Mouse (Mus musculus) limb, embryonic 14.5 days (tissue): ENCODE data around the gene Bag5. TPM values are rescaled to one million over a fixed set of nuclear protein-coding genes. Genes with fewer than 3 reads are reported as not detected.

Source experiments
- ATAC-seq: fragments of 200-750 bp; cut with Nextera tagmentation; 2 replicates; pipeline ENCODE4 v1.8.0; 2017; ENCODE audit warnings: low read depth, moderate number of reproducible peaks, moderate TSS enrichment; ENCODE audit not compliant: low FRiP score
- DNase-seq: peaks from one replicate; pipeline ENCODE4 v3.0.0-alpha.2; 2015; ENCODE audit warnings: low spot score
- H3K27ac ChIP-seq: fragments of 300-500 bp; sonication (generic); replicated peaks from 2 replicates; pipeline ENCODE4 v1.5.1; 2014; ENCODE audit warnings: low read depth, mild to moderate bottlenecking, low read length, moderate library complexity, mixed read lengths
- H3K27me3 ChIP-seq: fragments of 300-500 bp; sonication (generic); 2 replicates; pipeline ENCODE4 v1.6.1; 2014; ENCODE audit warnings: low read length, mixed read lengths; ENCODE audit not compliant: control insufficient read depth, insufficient read depth
- H3K36me3 ChIP-seq: fragments of 300-500 bp; sonication (generic); 2 replicates; pipeline ENCODE4 v1.6.1; 2014; ENCODE audit warnings: mild to moderate bottlenecking, low read length, moderate library complexity, mixed read lengths; ENCODE audit not compliant: control insufficient read depth, insufficient read depth
- H3K4me1 ChIP-seq: fragments of 300-500 bp; sonication (generic); 2 replicates; pipeline ENCODE4 v1.6.1; 2014; ENCODE audit warnings: antibody characterized with exemption, low read length, mixed read lengths; ENCODE audit not compliant: control insufficient read depth, insufficient read depth
- H3K4me2 ChIP-seq: fragments of 300-500 bp; sonication (generic); replicated peaks from 2 replicates; pipeline ENCODE4 v1.6.1; 2014; ENCODE audit warnings: low read depth, mild to moderate bottlenecking, low read length, moderate library complexity; ENCODE audit not compliant: severe bottlenecking
- H3K4me3 ChIP-seq: fragments of 300-500 bp; sonication (generic); replicated peaks from 2 replicates; pipeline ENCODE4 v1.5.1; 2014; ENCODE audit warnings: low read length
- H3K9ac ChIP-seq: fragments of 300-500 bp; sonication (generic); 2 replicates; pipeline ENCODE4 v1.6.1; 2014; ENCODE audit warnings: mild to moderate bottlenecking, low read depth, low read length, moderate library complexity; ENCODE audit not compliant: severe bottlenecking
- H3K9me3 ChIP-seq: fragments of 300-500 bp; sonication (generic); 2 replicates; pipeline ENCODE4 v1.6.1; 2016; ENCODE audit warnings: low read length; ENCODE audit not compliant: control insufficient read depth
- POLR2A ChIP-seq: fragments of 200-500 bp; IDR thresholded peaks from 2 replicates; pipeline ENCODE4 v1.8.0; 2012; ENCODE audit warnings: inconsistent platforms, mild to moderate bottlenecking, moderate library complexity, borderline replicate concordance; ENCODE audit not compliant: insufficient read depth, insufficient read length; ENCODE audit errors: extremely low read depth
- WGBS: fragments of 180-500 bp; shearing (Covaris S2); extraction: QIAGEN DNeasy Blood & Tissue Kit; methylation state at CpG from one replicate; pipeline ENCODE4 v1.1.7; 2014; 5-methylcytosine and 5-hydroxymethylcytosine counted together
- polyA plus RNA-seq, 2 experiments: library from polyadenylated mRNA; depleted of rRNA in 1 of 2; stranded (reverse) in 1 of 2; unstranded in 1 of 2; fragments of >200 nt; fragmentation: Nextera tagmentation in 1 of 2; extraction: Ambion mirVana in 1 of 2; gene quantifications; 2 replicates each; pipeline versions ENCODE4 v1.2.1 to v1.2.3; 2012 to 2014

Bag5 gene
- polyA plus RNA-seq (2012; rRNA removed) (26.5 and 37.2 TPM in 2 replicates), polyA plus RNA-seq (2014; fragmentation: Nextera tagmentation; extraction: Ambion mirVana) (61.2 and 63.7 TPM in 2 replicates)

- H3K4me2 ChIP-seq, result peak within 1 kb of the TSS; percentile 87
- peak within 1 kb of the TSS; percentile 72 for H3K27ac ChIP-seq
- H3K4me1 ChIP-seq, result peaks cover 13% of the 10 kb centered on the region
- peak within 1 kb of the TSS; percentile 99 for H3K4me3 ChIP-seq
- no peaks in the 10 kb centered on the region for H3K9me3 ChIP-seq
- H3K27me3 ChIP-seq, result no peaks in the 10 kb centered on the region
- TF ChIP-seq POLR2A, result peak; percentile 82; the same call in 1 of the 2 replicates
- peaks cover 31% of the 10 kb centered on the region for H3K36me3 ChIP-seq
- H3K9ac ChIP-seq, result peak within 1 kb of the TSS; percentile 96
- DNase-seq (peak; percentile 88), ATAC-seq (peak; percentile 94)
- WGBS, result under 1% methylated on average over 50 of the region's 86 CpGs
Observed at GRCm38 (mm10) chr12:111713004-111713651, at the start of gene Bag5, which contains the start of gene Apopt1. Gene Bag5, minus strand, starts transcription at chr12:111713257. Gene Apopt1, plus strand, starts transcription at chr12:111713261.

GRCm38 (mm10) chr12:111760306-111760908 is 47.4 kb upstream of the Bag5 start:
- Histone ChIP-seq H3K4me2 (peak overlapping the region; percentile 99), H3K9me3 (no peaks in the 10 kb centered on the region), H3K9ac (no peak overlapping the region), H3K27me3 (no peaks in the 10 kb centered on the region), H3K27ac (no peak overlapping the region), H3K4me1 (peaks cover 11% of the 10 kb centered on the region; the same call in 1 of the 2 replicates), H3K4me3 (peak overlapping the region; percentile 90), H3K36me3 (peaks cover 7% of the 10 kb centered on the region)
- TF ChIP-seq POLR2A, result no peak
- WGBS, result 61% methylated on average over 7 of the region's 7 CpGs
- DNase-seq (no peak), ATAC-seq (no peak)

GRCm38 (mm10) chr12:111759176-111760061 is 46.4 kb upstream of the Bag5 start:
- Histone ChIP-seq H3K27me3 (no peaks in the 10 kb centered on the region), H3K36me3 (peaks cover 7% of the 10 kb centered on the region; the same call in 1 of the 2 replicates), H3K9ac (peak overlapping the region; percentile 87), H3K9me3 (no peaks in the 10 kb centered on the region), H3K4me1 (peaks cover 11% of the 10 kb centered on the region; the same call in 1 of the 2 replicates), H3K27ac (peak overlapping the region; percentile 81), H3K4me3 (peak overlapping the region; percentile 90), H3K4me2 (peak overlapping the region; percentile 99)
- DNase-seq (peak; percentile 14), ATAC-seq (peak; percentile 39)
- 1% methylated on average over 34 of the region's 35 CpGs for WGBS
- no peak for TF ChIP-seq POLR2A

GRCm38 (mm10) chr12:111758381-111759175 is 45.5 kb upstream of the Bag5 start, which contains the start of gene Klc1:
Gene Klc1, plus strand, starts transcription at chr12:111758849.
- Histone ChIP-seq H3K4me2 (peak within 1 kb of the TSS; percentile 99), H3K9ac (peak within 1 kb of the TSS; percentile 87), H3K27me3 (no peaks in the 10 kb centered on the region), H3K36me3 (peaks cover 7% of the 10 kb centered on the region; the same call in 1 of the 2 replicates), H3K27ac (peak within 1 kb of the TSS; percentile 81), H3K9me3 (no peaks in the 10 kb centered on the region), H3K4me3 (peak within 1 kb of the TSS; percentile 90), H3K4me1 (peaks cover 11% of the 10 kb centered on the region; the same call in 1 of the 2 replicates)
- 0 out of 2 replicates have a peak, but pooled peaks have one; percentile 82 for TF ChIP-seq POLR2A
- peak; percentile 86 for ATAC-seq
- WGBS, result 5% methylated on average over 43 of the region's 85 CpGs
- peak; percentile 44 for DNase-seq
